Mouse (Mus musculus): Measurements from ENCODE around the gene Fam81a. TPM values are rescaled to one million over a fixed set of nuclear protein-coding genes. Genes with fewer than 3 reads are reported as not detected.

The Fam81a gene
- total and polyA plus RNA-seq, 3 experiments = 0.13 TPM; not detected in 2

- Histone ChIP-seq H3K36me3 (replicated peaks in 1 of 2; ENCODE audit: control insufficient read depth in 1 of 2, insufficient read depth in 1 of 2, low read length in 1 of 2) (no peaks in the 10 kb centered on the region), H3K27me3 (replicated peaks) (peaks cover 20% of the 10 kb centered on the region), H3K27ac (ENCODE audit: insufficient read depth, low read depth) (no peak overlapping the region), H3K4me3 (replicated peaks in 1 of 3; ENCODE audit: low read depth in 2 of 3, low read length in 2 of 3, poor library complexity in 1 of 3) (no peak overlapping the region), H3K9me3 (replicated peaks; ENCODE audit: low read length) (peaks cover 2% of the 10 kb centered on the region), H3K4me2 (ENCODE audit: insufficient read depth, low read depth, poor library complexity, severe bottlenecking) (no peak overlapping the region), H3K79me2 (replicated peaks; ENCODE audit: control insufficient read depth, extremely low read depth, insufficient read depth, poor library complexity, severe bottlenecking) (no peaks in the 10 kb centered on the region), H3K4me1 (ENCODE audit: control insufficient read depth in 1 of 2, insufficient read depth in 2 of 2) (no peaks in the 10 kb centered on the region), H3K9ac (ENCODE audit: insufficient read depth, low read depth) (no peak overlapping the region)
- dilution Hi-C loops (cut with MboI; ENCODE audit: extremely low pct_ligation_motif_present, extremely low pct_unique_long_range_greater_than_20kb, low sequenced_read_pairs) = no loop called here
- no peak for TF ChIP-seq RCOR1 (conservative IDR thresholded peaks at IDR 0.05; ENCODE audit: low read depth, low read length)
- TF ChIP-seq NELFE (IDR thresholded peaks at IDR 0.05; ENCODE audit: low read depth, low read length) = no peak
- TF ChIP-seq CHD2 (IDR thresholded peaks at IDR 0.05; ENCODE audit: low read length) = no peak
- DNase-seq (ENCODE audit: extremely low read depth) = no peak
- in situ Hi-C loops (cut with MboI; ENCODE audit: low pct_ligation_motif_present, low pct_unique_long_range_greater_than_20kb, low sequenced_read_pairs) = no loop called here
Measured at GRCm38 (mm10) chr9:70135186-70135585, 7.2 kb downstream of the Fam81a start.

- TF ChIP-seq MAX (IDR thresholded peaks at IDR 0.05; ENCODE audit: low read length) (no peak), ZMIZ1 (IDR thresholded peaks at IDR 0.05; ENCODE audit: low read depth, low read length) (no peak), TCF12 (IDR thresholded peaks at IDR 0.05; ENCODE audit: low read depth, low read length) (no peak), CHD1 (IDR thresholded peaks at IDR 0.05; ENCODE audit: low read depth, low read length) (no peak), PAX5 (IDR thresholded peaks at IDR 0.05; ENCODE audit: low read length) (no peak), BHLHE40 (IDR thresholded peaks at IDR 0.05; ENCODE audit: low read depth, low read length) (no peak), MAZ (IDR thresholded peaks at IDR 0.05; ENCODE audit: low read depth, low read length) (no peak), RAD21 (IDR thresholded peaks at IDR 0.05; ENCODE audit: low read depth, low read length) (no peak), EP300 (IDR thresholded peaks at IDR 0.05; ENCODE audit: low read length) (no peak), KAT2A (IDR thresholded peaks at IDR 0.05; ENCODE audit: insufficient replicate concordance, low read length) (no peak), POLR2AphosphoS2 (IDR thresholded peaks at IDR 0.05; ENCODE audit: low read depth, low read length) (no peak), MYC (IDR thresholded peaks at IDR 0.05; ENCODE audit: low read depth, low read length) (no peak), JUND (conservative IDR thresholded peaks at IDR 0.05; ENCODE audit: low read depth, low read length) (no peak), IRF4 (IDR thresholded peaks at IDR 0.05; ENCODE audit: low read depth, low read length) (no peak), NELFE (IDR thresholded peaks at IDR 0.05; ENCODE audit: low read depth, low read length) (no peak), JUN (IDR thresholded peaks at IDR 0.05; ENCODE audit: insufficient read depth, low read depth, low read length) (no peak)
- Histone ChIP-seq H3K4me2 (ENCODE audit: insufficient read depth, low read depth, poor library complexity, severe bottlenecking) (no peak overlapping the region), H3K9ac (ENCODE audit: insufficient read depth, low read depth) (no peak overlapping the region), H3K9me3 (replicated peaks; ENCODE audit: low read length) (peaks cover 2% of the 10 kb centered on the region), H3K27me3 (replicated peaks) (peaks cover 18% of the 10 kb centered on the region), H3K79me2 (replicated peaks; ENCODE audit: control insufficient read depth, extremely low read depth, insufficient read depth, poor library complexity, severe bottlenecking) (no peaks in the 10 kb centered on the region), H3K4me3 (replicated peaks in 1 of 3; ENCODE audit: low read depth in 2 of 3, low read length in 2 of 3, poor library complexity in 1 of 3) (no peak overlapping the region), H3K36me3 (replicated peaks in 1 of 2; ENCODE audit: control insufficient read depth in 1 of 2, insufficient read depth in 1 of 2, low read length in 1 of 2) (no peaks in the 10 kb centered on the region), H3K4me1 (ENCODE audit: control insufficient read depth in 1 of 2, insufficient read depth in 2 of 2) (no peaks in the 10 kb centered on the region), H3K27ac (ENCODE audit: insufficient read depth, low read depth) (no peak overlapping the region)
- no peak for DNase-seq (ENCODE audit: extremely low read depth)
- dilution Hi-C loops (cut with MboI; ENCODE audit: extremely low pct_ligation_motif_present, extremely low pct_unique_long_range_greater_than_20kb, low sequenced_read_pairs) = no loop called here
- in situ Hi-C loops (cut with MboI; ENCODE audit: low pct_ligation_motif_present, low pct_unique_long_range_greater_than_20kb, low sequenced_read_pairs) = no loop called here
Measured at GRCm38 (mm10) chr9:70134716-70135115, 7.6 kb downstream of the Fam81a start.
